Mouse (Mus musculus) T-cell, adult 2 months (primary cell): ENCODE measurements around the gene Metrn.

Source experiments
- DNase-seq: peaks from one replicate; pipeline ENCODE4 v3.0.0; 2022; ENCODE audit warnings: low spot score

Metrn gene

DNA sequence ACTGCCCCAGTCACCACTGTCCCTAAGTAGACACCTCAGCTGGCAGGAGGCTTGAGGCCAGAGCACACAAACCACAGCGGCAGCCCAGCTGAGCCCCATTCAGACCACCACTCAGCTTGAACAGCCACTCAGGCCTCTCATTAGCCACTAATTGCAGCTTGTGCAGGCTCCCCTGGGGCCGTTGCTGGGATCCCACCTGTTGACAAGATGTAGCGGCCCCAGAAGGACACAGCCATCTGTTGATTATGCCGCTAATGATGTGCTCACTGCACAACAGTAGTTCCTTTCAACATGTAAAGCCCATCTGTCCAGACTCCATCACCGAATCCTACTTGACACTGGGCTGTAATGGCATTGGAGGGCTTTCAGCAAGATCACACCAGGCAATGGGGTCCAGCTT lies 31.1 kb downstream of the Metrn start:
- no peak for DNase-seq

DNA sequence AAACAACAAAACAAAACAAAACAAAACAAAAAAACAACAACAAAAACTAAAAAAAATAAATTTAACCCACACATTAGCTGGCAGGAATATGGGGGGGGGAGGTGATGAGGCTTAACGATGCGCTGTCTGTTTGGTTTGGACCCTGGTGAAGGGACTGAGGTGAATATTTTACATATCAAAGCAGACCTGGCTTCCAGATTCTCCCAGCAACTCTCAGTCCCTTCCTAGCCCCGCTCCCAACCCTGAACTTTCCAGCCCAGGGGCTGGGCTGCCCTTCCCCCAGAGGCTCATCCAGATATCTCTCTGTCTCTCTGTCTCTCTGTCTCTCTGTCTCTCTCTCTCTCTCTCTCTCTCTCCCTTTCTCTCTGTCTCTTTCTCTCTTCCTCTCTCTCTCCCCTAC lies 34.3 kb downstream of the Metrn start:
- no peak for DNase-seq

- no peak for DNase-seq
These were observed 35.4 kb downstream of the Metrn start for GRCm38 (mm10) chr17:25761561-25761970.

DNA sequence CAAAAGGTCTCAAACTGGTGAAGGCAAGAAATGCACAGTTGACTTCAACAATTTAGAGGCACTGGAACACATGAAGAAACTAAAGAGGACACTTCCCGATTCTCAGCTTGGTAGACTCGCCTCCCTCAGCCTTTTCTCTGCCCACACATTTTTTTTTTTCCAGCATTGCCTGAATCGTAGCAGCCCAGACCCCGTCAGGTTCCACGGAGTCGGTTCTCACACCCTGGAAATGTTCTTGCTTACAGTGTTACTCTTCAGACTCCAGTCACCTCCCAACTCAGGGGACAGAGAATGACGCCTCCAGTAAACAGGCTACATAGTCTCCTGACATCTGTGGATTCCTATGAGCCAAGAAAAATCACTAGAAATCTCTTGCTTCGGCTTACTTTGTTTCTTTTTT lies 36.8 kb downstream of the Metrn start:
- no peak for DNase-seq

GRCm38 (mm10) chr17:25757691-25758090 lies 39.2 kb downstream of the Metrn start:
- DNase-seq = no peak

GRCm38 (mm10) chr17:25756378-25757242 lies 40.3 kb downstream of the Metrn start:
- DNase-seq = no peak

GRCm38 (mm10) chr17:25755627-25756377 lies 41.1 kb downstream of the Metrn start:
- DNase-seq = no peak

DNA sequence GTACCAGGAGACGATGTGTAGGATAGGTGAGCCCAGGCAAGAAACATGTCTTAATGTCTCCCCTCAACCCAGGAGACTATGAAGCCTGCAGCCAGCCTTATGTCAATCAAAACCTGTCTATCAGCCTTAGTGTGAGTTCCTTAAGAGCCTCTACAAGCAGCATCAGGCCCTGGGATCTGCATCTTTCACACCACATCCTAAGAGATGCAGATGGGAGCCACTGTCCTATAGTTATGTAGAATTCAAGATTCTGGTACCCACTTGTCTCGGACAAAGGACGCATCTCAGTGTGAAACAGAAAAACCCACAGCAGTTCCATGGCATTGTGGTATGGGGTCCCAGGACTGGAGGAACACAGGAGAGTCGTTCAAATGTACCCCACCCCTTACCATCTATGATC lies 41.9 kb downstream of the Metrn start:
- DNase-seq = no peak

DNA sequence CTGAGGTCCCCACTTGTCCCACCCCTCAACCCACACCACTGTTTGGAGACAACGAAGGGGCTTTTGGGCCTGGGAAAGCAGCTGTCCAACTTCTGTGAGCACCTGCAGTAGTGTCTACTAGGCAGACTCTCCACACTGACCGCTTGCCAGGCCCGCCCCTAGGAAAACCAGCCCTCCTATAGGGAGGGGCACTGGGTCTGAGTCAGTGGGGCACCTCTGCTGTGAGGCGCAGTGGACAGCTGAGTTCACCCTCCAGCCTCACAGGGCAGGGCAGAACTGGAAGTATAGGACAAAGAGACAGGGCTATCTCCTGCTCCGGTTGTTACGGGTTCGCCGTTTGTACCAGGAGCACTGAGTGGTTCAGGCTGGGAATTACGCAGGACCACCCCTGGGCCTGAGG lies 42.7 kb downstream of the Metrn start, which contains the start of gene Msln:
Gene Msln (minus strand): TSS at position 138 of the 400 bp plus-strand sequence.
- no peak for DNase-seq

DNA sequence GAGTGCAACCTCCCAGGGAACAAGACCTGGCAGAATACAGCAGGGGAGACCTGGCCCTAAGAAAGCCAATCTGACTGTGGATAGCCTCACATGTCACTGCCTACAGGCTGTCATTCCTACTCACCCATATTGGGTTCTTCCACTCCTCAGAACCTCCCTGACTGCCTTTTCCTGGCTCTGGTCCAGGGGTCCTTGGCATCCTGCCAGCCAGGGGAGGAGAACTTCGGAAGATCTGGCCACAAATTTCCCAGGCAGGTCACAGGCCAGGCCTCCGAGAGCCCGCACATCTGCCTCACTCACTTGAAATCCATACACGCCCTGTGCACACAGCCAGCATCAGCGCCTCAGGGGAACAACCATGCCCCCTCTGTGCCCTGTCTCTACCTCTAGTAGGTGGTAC lies 45.5 kb downstream of the Metrn start:
- no peak for DNase-seq

DNA sequence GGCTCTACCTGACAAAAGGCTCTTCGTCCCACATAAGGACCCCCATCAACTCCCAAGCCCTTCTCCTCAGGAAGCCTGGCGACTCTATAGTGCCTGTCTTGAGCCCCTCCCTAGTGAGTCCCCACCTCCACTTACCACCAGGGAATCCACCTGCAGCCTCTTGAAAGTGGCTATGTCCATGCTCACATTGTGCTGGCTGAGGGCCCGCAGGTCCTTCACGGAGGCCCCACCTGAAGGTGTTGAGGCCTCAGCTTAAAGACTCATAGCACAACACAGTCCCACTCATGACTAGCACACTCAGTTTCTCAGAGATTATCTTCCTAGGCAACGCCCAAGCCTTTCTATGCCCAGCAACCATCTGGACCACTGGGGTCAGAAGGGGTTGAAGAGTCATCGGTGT lies 47.6 kb downstream of the Metrn start:
- no peak for DNase-seq

- no peak for DNase-seq
These were observed 48.7 kb downstream of the Metrn start for GRCm38 (mm10) chr17:25748238-25748637.

DNA sequence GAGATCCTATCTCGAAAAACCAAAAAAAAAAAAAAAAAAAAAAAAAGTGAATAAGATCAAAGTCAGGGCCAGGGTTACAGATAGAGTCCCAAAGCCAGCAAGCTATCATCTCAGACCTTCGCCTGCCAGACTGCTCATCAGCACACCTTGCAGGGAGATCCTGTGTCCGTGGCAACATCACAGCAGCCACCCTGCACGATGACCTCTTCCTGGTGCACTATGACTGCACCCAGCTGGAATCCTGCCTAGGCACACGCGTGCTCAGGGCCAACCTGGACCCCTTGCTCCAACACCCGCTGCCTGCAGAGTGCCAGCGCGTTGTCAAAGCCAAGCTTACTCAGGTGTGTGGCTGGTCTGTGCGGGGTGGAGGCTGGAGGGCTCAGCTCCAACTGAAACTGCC lies 52.6 kb downstream of the Metrn start:
- no peak for DNase-seq

- DNase-seq = no peak
These were observed 53.1 kb downstream of the Metrn start for GRCm38 (mm10) chr17:25743831-25744230.
